Mouse (Mus musculus) midbrain, embryonic 10.5 days (tissue): ENCODE data around the gene Gm27029. TPM values are rescaled to one million over a fixed set of nuclear protein-coding genes. Genes with fewer than 3 reads are reported as not detected.
A peak's percentile ranks its signal among the peaks of the same experiment; 100 is the strongest.

Experiments
- DNase-seq: peaks from one replicate; pipeline ENCODE4 v3.0.0-alpha.2; 2017; ENCODE audit warnings: low spot score
- H3K27ac ChIP-seq: fragments of 300-500 bp; sonication (generic); replicated peaks from 2 replicates; pipeline ENCODE4 v1.5.1; 2016; ENCODE audit warnings: mild to moderate bottlenecking
- H3K27me3 ChIP-seq: fragments of 300-500 bp; sonication (generic); 2 replicates; pipeline ENCODE4 v1.6.1; 2016; ENCODE audit warnings: low read depth, mild to moderate bottlenecking; ENCODE audit not compliant: poor library complexity, severe bottlenecking
- H3K36me3 ChIP-seq: fragments of 300-500 bp; sonication (generic); 2 replicates; pipeline ENCODE4 v1.6.1; 2016; ENCODE audit warnings: mild to moderate bottlenecking, moderate library complexity
- H3K4me1 ChIP-seq: fragments of 300-500 bp; sonication (generic); 2 replicates; pipeline ENCODE4 v1.6.1; 2016
- H3K4me3 ChIP-seq: fragments of 300-500 bp; sonication (generic); 2 replicates; pipeline ENCODE4 v1.5.1; 2016; ENCODE audit warnings: mild to moderate bottlenecking, moderate library complexity
- H3K9me3 ChIP-seq: fragments of 300-500 bp; sonication (generic); replicated peaks from 2 replicates; pipeline ENCODE4 v1.6.1; 2016; ENCODE audit warnings: mild to moderate bottlenecking
- WGBS: fragments of 180-500 bp; shearing (Covaris S2); methylation state at CpG from one replicate; pipeline ENCODE4 v1.1.7; 2016; 5-methylcytosine and 5-hydroxymethylcytosine counted together
- polyA plus RNA-seq: library from polyadenylated mRNA; unstranded; fragments of >200 nt; fragmentation: Nextera tagmentation; extraction: Ambion mirVana; gene quantifications from 2 replicates; pipeline ENCODE4 v1.2.1, GENCODE M21; 2016

Gm27029 gene
- polyA plus RNA-seq, 1 experiment from 2014 or later: 9.4 TPM

DNA sequence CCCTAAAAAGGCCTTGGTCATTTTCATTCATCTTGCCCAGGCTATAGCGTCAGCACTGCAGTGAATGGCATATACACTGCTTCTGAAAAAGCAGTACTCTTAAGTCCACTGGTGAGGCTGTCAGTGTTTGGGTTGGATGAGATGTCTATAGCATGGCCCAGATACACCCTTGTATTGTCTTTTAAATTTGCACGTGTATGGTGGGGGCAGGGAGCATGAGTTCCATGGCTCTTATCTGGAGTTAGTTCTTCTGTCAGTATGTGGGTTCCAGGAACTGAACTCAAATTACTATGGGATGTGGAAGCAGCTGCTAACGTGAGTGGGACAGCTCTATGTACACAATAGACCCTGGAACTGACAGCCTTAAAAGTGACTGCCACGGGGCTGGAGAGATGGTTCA lies 11.2 kb upstream of the Gm27029 start:
- no peak for DNase-seq
- Histone ChIP-seq H3K9me3 (no peaks in the 10 kb centered on the region), H3K27ac (no peak overlapping the region), H3K27me3 (no peaks in the 10 kb centered on the region), H3K36me3 (peaks cover 50% of the 10 kb centered on the region), H3K4me1 (peaks cover 4% of the 10 kb centered on the region; the same call in 1 of the 2 replicates), H3K4me3 (no peak overlapping the region)
- 88% methylated on average over 4 of the region's 4 CpGs for WGBS

DNA sequence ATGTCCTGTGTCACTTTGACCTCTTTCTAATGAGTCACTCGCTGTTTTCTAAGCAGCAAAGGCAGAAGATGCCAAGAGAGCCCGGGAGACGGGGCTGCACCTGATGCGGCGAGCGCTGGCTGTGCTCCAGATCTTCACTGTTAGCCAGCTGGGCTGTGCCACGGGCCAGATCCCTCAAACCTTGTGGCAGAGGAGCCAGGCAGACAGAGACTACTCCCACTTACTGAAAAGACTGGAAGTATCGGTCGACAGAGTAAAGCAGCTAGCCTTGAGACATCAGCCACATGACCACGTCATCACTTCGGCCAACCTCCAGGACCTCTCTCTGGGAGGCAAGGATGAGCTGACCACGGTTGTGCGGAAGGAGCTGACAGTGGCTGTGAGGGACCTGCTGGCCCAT lies 8.8 kb upstream of the Gm27029 start:
- H3K9me3 ChIP-seq: no peaks in the 10 kb centered on the region
- WGBS: 93% methylated on average over 13 of the region's 13 CpGs

DNA sequence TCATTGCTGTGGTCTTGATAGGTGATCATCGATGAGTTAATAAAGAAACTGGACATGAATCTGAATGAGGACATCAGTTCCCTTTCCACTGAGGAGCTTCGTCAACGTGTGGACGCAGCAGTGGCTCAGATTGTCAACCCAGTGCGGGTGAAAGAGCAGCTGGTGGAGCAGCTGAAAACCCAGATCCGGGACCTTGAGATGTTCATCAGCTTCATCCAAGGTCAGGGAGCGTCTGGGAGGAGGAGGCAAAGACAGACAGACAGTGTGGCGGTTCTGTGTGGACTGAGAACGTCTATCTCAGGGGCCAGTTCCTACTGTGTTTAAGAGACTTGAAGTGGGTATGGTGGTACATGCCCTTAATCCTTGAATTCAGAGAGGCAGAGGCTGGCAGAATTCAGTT lies 6.7 kb upstream of the Gm27029 start:
- Histone ChIP-seq H3K4me3 (no peak overlapping the region), H3K9me3 (no peaks in the 10 kb centered on the region), H3K4me1 (peaks cover 10% of the 10 kb centered on the region), H3K27me3 (no peaks in the 10 kb centered on the region), H3K36me3 (peaks cover 74% of the 10 kb centered on the region), H3K27ac (no peak overlapping the region)
- 92% methylated on average over 9 of the region's 9 CpGs for WGBS
- no peak for DNase-seq

More for the DNA sequence above, 8.8 kb upstream of the Gm27029 start:
- H3K27me3 ChIP-seq: no peaks in the 10 kb centered on the region
- peaks cover 74% of the 10 kb centered on the region for H3K36me3 ChIP-seq
- H3K4me3 ChIP-seq: no peak overlapping the region
- H3K27ac ChIP-seq: no peak overlapping the region
- no peak for DNase-seq
- peaks cover 4% of the 10 kb centered on the region; the same call in 1 of the 2 replicates for H3K4me1 ChIP-seq

DNA sequence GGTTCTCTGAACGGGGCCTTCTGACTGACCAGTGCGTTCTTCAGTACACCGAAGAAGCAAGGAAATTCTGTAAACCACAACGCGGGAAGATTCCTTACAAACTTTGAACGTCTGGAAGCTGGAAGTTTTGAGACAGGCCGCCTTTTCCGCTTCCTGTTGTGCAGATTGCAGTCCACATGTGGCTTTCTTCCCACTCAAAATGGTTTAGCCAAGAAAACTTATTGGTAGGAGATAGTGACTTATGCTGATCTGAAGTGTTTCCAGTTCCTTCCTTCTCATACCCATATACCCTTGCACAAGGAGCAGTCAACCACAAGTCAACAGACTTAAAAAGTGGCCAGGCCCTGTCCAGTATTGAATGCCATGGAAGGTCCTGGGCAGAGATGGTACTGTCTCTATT lies 1.6 kb upstream of the Gm27029 start:
- Histone ChIP-seq H3K4me3 (peak overlapping the region; percentile 99), H3K4me1 (peaks cover 32% of the 10 kb centered on the region), H3K36me3 (peaks cover 27% of the 10 kb centered on the region), H3K9me3 (no peaks in the 10 kb centered on the region), H3K27ac (no peak overlapping the region), H3K27me3 (peaks cover 9% of the 10 kb centered on the region)
- 71% methylated on average over 8 of the region's 8 CpGs for WGBS
- no peak for DNase-seq

DNA sequence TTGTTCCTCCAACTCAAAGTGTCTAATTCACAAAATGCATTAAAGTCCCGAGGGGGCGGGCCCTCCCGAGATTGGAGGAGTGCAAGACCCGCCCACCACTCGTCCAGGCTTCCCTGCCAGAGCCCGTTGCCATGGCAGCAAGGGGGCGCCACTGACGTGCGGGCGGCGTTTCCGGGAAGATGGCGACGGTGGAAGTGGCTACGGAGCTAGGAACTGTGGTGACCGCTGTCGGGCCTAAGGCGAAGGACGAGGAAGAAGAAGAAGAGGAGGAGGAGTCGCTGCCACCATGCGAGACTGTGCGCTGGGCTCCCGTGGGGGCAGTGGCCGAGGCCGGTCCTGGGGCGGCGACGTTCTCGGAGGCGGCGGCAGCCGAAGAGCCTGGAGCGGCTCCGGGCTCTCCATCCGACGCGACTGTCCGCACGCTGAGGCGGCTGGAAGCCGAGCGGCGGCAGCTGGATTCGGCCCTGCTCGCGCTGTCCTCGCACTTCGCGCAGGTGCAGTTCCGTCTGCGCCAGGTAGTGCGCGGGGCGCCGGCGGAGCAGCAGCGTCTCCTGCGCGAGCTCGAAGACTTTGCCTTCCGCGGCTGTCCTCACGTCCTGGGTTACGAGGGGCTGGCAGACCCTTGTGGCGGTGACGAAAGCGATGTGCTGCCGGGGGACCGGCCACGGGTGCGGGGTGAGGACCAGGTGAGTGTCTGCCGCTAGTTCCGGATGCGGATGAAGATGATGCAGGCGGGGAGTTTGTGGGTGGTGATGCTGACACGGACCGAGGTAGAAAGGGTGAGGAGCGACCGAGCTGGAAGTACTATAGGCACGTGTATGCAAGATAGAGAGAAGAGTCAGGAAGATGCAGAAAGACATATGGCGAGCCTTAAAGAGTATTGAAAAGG lies 573 bp upstream of the Gm27029 start, which contains the start of the genes Rundc1 and Ptges3l:
Gene Rundc1, plus strand, starts transcription at position 161 of the 889 bp plus-strand sequence.
Gene Ptges3l, minus strand, starts transcription at position 409 of the 889 bp plus-strand sequence.
- peak within 1 kb of the TSS; percentile 87 for H3K27ac ChIP-seq
- peaks cover 32% of the 10 kb centered on the region for H3K4me1 ChIP-seq
- WGBS: under 1% methylated on average over 81 of the region's 81 CpGs
- H3K9me3 ChIP-seq: no peaks in the 10 kb centered on the region
- H3K27me3 ChIP-seq: peaks cover 9% of the 10 kb centered on the region
- peak; percentile 97 for DNase-seq
- peaks cover 17% of the 10 kb centered on the region for H3K36me3 ChIP-seq
- peak within 1 kb of the TSS; percentile 99 for H3K4me3 ChIP-seq

DNA sequence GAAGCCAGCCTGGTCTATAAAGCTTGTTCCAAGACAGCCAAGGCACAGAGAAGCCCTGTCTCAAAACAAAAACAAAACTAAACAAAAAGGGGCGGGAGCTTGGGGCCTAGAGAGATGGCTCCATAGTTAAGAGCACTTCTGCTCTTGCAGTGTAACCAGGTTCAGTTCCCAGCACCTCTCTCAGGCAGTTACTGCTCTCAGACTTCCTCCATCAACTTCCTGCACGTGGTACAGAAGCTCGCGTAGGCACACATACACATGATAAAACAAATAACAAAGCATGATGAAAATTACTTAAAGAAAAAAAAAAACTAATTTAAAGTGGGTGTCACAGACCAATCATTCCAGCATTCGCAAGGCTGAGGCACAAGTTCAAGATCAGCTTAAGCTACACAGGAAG lies 4.4 kb downstream of the Gm27029 start:
- no peak overlapping the region for H3K27ac ChIP-seq
- H3K36me3 ChIP-seq: no peaks in the 10 kb centered on the region
- no peak overlapping the region for H3K4me3 ChIP-seq
- peaks cover 31% of the 10 kb centered on the region for H3K4me1 ChIP-seq
- WGBS: 92% methylated on average over 5 of the region's 5 CpGs
- no peaks in the 10 kb centered on the region for H3K9me3 ChIP-seq
- peaks cover 9% of the 10 kb centered on the region for H3K27me3 ChIP-seq
- DNase-seq: no peak

DNA sequence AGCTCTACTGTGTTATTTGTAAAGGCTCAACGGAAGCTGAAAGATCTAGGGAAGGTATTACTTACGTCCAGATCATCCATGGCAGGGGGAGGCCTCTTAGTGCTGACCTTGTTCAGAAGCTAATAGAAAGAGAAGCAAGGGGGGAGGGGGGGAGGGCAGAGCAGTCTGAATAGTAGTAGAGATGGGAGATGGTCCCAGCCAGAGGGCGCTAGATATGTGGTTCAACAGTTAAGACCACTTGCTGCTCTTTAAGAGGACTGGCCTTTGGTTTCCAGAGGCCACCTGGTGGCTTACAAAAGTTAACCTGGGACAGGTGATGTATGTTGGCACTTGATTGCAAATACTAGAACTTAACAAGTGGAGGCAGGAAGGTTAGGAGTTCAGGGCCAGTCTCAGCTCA lies 5.0 kb downstream of the Gm27029 start:
- Histone ChIP-seq H3K36me3 (0 out of 2 replicates have a peak, but pooled peaks cover 2% of the 10 kb centered on the region), H3K9me3 (no peaks in the 10 kb centered on the region), H3K4me3 (no peak overlapping the region), H3K27me3 (peaks cover 9% of the 10 kb centered on the region), H3K4me1 (peaks cover 29% of the 10 kb centered on the region), H3K27ac (no peak overlapping the region)
- DNase-seq: no peak
- 24% methylated on average over 3 of the region's 3 CpGs for WGBS

DNA sequence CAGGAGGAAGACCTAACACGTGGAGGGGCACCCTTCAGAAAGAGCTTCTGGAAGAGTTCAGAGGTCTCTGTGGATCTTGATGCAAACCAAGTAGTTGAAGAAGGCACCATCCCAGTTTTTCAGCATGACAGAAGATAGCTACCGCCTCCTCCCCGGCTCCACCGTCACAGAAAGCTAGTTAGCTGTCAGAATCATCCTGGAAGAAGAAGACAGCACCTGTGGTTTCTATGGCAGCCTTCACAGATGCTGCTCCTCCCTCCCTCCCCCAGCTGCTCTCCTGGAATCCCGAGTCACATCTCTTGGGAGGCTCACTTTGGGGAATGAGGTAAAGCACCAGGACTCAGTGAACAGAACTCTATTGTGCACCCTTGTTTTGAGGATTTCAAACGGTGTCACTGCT lies 5.6 kb downstream of the Gm27029 start:
- H3K27ac ChIP-seq: no peak overlapping the region
- DNase-seq: no peak
- no peaks in the 10 kb centered on the region for H3K9me3 ChIP-seq
- peaks cover 7% of the 10 kb centered on the region for H3K36me3 ChIP-seq
- peaks cover 23% of the 10 kb centered on the region for H3K4me1 ChIP-seq
- H3K27me3 ChIP-seq: peaks cover 8% of the 10 kb centered on the region
- no peak overlapping the region for H3K4me3 ChIP-seq
- WGBS: 58% methylated on average over 6 of the region's 6 CpGs

DNA sequence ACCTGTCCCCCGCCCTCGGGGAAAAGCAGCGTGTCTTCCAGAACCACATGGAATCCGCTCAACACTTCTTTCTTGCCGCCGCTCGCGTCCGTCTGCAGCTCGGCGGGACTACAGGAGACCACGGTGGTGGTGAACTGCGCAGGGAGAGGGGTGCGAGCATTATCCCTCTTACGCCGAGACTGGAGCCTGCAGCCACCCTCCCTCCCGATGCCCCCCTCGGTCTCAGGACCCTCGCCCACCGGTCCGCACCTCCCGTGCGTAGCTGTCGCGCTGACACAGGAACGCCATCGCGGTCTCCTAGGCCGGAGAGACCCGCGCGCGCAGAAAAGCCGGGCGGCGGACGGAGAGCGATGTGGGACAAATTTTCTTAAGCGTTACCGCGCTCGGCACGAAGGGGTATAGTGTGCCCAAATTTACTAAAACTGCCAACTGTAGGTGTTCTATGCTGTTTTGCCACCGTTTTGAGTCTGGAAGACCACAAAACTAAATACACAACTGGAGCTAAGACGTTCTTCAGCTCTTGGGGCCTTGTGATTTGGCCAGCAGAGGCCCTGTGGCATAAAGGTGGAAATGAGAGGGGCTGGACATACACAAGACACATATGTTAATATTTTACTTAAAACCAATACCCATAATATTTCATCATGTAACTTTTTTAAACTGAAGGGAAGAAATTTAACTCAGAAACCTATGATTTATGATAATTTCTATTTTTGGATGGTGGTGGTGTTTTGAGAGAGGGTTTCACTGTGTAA lies 7.3 kb downstream of the Gm27029 start, which contains the start of gene Aarsd1:
Gene Aarsd1, minus strand, starts transcription at position 515 of the 755 bp plus-strand sequence.
- peaks cover 20% of the 10 kb centered on the region for H3K4me1 ChIP-seq
- under 1% methylated on average over 45 of the region's 45 CpGs for WGBS
- H3K9me3 ChIP-seq: no peaks in the 10 kb centered on the region
- DNase-seq: peak; percentile 90
- peaks cover 24% of the 10 kb centered on the region for H3K36me3 ChIP-seq
- H3K4me3 ChIP-seq: peak within 1 kb of the TSS; percentile 88
- H3K27ac ChIP-seq: peak within 1 kb of the TSS; percentile 95
- H3K27me3 ChIP-seq: no peaks in the 10 kb centered on the region

DNA sequence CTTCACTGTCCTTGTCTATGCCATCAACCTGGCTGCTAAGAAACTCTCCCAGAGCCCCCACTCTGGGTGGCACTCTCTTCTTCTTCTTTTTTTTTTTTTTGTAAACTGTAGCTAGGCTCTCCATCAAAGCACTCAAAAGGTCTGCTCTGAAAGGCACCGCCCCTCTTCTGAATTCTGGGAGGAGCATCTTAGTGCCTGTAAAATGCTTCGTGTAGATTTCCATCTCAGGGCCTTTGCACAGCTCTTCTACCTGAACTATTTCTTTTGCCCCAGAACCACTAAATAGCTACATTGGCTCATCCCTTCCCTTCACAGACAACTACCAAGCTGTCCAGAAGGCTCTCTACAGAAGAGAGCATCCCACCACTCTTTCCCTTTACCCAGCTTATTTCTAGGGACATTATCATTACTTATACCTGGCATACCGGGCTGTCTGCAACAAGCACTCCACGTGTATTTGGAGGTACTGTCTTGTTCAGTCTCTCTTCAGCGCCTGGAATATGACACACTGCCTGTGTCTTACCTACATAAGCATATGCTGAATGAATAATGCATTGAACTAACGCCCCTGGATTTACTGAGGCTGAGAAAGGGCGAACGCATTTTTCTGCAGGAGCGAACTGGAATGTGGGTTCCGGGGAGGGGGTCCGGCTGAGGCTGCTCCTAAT lies 8.0 kb downstream of the Gm27029 start:
- no peak for DNase-seq
- H3K9me3 ChIP-seq: no peaks in the 10 kb centered on the region
- WGBS: 2% methylated on average over 11 of the region's 11 CpGs
- peak overlapping the region; percentile 95 for H3K27ac ChIP-seq
- no peaks in the 10 kb centered on the region for H3K27me3 ChIP-seq
- peak overlapping the region; percentile 88 for H3K4me3 ChIP-seq
- peaks cover 31% of the 10 kb centered on the region for H3K36me3 ChIP-seq
- H3K4me1 ChIP-seq: peaks cover 20% of the 10 kb centered on the region

DNA sequence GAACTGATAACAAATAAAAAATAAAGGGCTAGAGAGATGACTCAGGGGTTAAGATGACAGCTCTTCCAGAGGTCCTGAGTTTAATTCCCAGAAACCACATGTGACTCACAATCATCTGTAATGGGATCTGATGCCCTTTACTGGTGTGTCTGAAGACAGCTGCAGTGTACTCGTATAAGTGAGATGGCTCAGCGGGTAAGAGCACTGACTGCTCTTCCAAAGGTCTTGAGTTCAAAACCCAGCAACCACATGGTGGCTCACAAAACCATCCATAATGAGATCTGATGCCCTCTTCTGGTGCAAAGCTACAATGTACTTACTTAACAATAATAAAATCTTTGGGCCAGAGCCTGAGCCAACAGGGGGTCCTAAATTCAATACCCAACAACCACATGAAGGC lies 9.3 kb downstream of the Gm27029 start:
- Histone ChIP-seq H3K9me3 (no peaks in the 10 kb centered on the region), H3K4me1 (peaks cover 20% of the 10 kb centered on the region), H3K36me3 (peaks cover 43% of the 10 kb centered on the region), H3K27ac (no peak overlapping the region), H3K4me3 (no peak overlapping the region), H3K27me3 (no peaks in the 10 kb centered on the region)
- no peak for DNase-seq
- 86% methylated on average over 2 of the region's 2 CpGs for WGBS

DNA sequence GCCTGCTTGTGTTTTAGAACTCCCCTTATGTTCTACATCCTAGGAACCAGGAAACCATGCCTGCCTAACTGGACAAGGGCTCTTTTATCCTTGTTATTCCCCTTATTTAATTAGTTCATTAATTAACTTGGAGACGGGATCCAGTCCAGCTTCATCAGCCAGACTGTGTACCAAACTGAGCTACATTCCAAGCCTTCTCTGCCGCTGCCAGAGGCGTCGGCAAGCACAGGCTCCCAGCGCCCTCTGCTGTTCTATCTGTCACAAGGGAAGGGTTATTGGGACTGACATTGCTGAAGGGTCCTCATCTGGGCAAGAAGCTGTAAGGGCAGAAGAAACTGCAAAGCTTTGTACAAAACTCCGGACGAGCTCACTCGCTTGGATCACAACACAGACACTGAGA lies 29.5 kb downstream of the Gm27029 start:
- DNase-seq: peak; percentile 76
- Histone ChIP-seq H3K27me3 (no peaks in the 10 kb centered on the region; the same call in 1 of the 2 replicates), H3K27ac (no peak overlapping the region; the same call in 1 of the 2 replicates), H3K4me1 (no peaks in the 10 kb centered on the region), H3K4me3 (no peak overlapping the region), H3K9me3 (no peaks in the 10 kb centered on the region), H3K36me3 (no peaks in the 10 kb centered on the region)
- WGBS: 10% methylated on average over 8 of the region's 8 CpGs
